Mouse (Mus musculus): ENCODE measurements around the gene Impdh1. TPM values are rescaled to one million over a fixed set of nuclear protein-coding genes. Genes with fewer than 3 reads are reported as not detected.

Gene Impdh1
- polyA plus RNA-seq, 1 experiment from 2014 or later = 7.3 TPM

DNA sequence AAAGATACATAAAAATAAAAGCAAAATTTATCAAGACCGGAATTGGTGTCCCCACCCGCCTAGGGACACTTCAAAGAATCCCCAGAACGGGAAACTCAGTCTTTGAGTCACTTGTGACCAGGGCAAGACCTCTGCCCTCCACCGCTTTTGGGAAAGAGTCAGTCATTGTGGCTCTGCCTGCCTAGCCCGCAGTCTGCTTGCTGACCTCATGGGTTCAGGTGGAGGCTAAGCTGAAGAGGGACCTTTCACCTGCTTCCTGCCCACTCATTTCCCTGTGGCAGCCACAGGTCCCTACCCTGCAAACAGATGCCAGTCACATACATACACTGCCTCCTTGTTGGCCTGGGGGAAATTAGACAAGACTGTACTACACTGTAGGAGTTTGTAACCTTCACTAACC, 30.4 kb upstream of the Impdh1 start:
- Histone ChIP-seq H3K9ac (replicated peaks) (0 out of 2 replicates have a peak overlapping the region, but pooled peaks have one; percentile 6), H3K27ac (ENCODE audit: low read depth) (peak overlapping the region; percentile 90), H3K27me3 (ENCODE audit: insufficient read depth, low read length) (no peaks in the 10 kb centered on the region), H3K9me3 (ENCODE audit: low read length) (no peaks in the 10 kb centered on the region), H3K4me1 (ENCODE audit: insufficient read depth) (peaks cover 7% of the 10 kb centered on the region), H3K4me2 (ENCODE audit: low read depth, low read length) (peak overlapping the region; percentile 49), H3K4me3 (ENCODE audit: low read depth, low read length) (no peak overlapping the region), H3K36me3 (replicated peaks; ENCODE audit: insufficient read depth, low read length) (no peaks in the 10 kb centered on the region)
- DNase-seq (peak; percentile 33), ATAC-seq (peak; percentile 55)
- 39% methylated on average over 5 of the region's 5 CpGs for WGBS (ENCODE audit: insufficient replicate concordance)
- no peak for TF ChIP-seq EP300 (IDR thresholded peaks at IDR 0.05; ENCODE audit: low read depth)
- TF ChIP-seq CTCF (IDR thresholded peaks at IDR 0.05; ENCODE audit: low read depth) = no peak

DNA sequence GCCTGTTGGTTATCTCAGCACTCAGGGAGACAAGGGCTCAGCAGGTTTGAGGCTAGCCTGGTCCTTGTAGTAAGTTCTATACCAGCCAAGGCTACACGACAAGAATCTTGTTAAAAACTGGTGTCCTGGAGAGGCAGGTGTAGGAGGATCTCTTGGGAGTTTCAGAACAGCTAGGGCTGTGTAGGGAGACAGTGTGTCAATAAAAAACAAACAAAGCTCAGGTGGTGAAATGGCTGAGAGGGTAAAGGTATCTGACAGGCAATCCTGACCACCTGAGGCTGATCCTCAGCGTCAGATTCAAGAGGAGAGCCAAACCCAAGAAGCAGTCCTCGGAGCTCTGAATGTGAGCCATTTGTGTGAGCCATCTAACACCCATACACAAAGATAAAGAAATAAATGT, 30.0 kb upstream of the Impdh1 start:
- ATAC-seq = peak; percentile 85

GRCm38 (mm10) chr6:29245272-29246120, 29.3 kb upstream of the Impdh1 start:
- DNase-seq = peak; percentile 75

More for the DNA sequence above, 30.0 kb upstream of the Impdh1 start:
- Histone ChIP-seq H3K36me3 (replicated peaks; ENCODE audit: insufficient read depth, low read length) (no peaks in the 10 kb centered on the region), H3K9me3 (ENCODE audit: low read length) (no peaks in the 10 kb centered on the region), H3K27me3 (ENCODE audit: insufficient read depth, low read length) (no peaks in the 10 kb centered on the region), H3K4me2 (ENCODE audit: low read depth, low read length) (peak overlapping the region; percentile 49), H3K4me1 (ENCODE audit: insufficient read depth) (peaks cover 7% of the 10 kb centered on the region), H3K4me3 (ENCODE audit: low read depth, low read length) (no peak overlapping the region), H3K9ac (replicated peaks) (0 out of 2 replicates have a peak overlapping the region, but pooled peaks have one; percentile 6), H3K27ac (ENCODE audit: low read depth) (peak overlapping the region; percentile 90)
- WGBS (ENCODE audit: insufficient replicate concordance) = 51% methylated on average over 3 of the region's 3 CpGs
- TF ChIP-seq EP300 (IDR thresholded peaks at IDR 0.05; ENCODE audit: low read depth) (no peak), CTCF (IDR thresholded peaks at IDR 0.05; ENCODE audit: low read depth) (no peak)
- DNase-seq = no peak

GRCm38 (mm10) chr6:29242265-29242664, 26.1 kb upstream of the Impdh1 start:
- H3K4me3 ChIP-seq (ENCODE audit: low read depth, low read length) = no peak overlapping the region
- peaks cover 7% of the 10 kb centered on the region for H3K4me1 ChIP-seq (ENCODE audit: insufficient read depth)
- no peaks in the 10 kb centered on the region for H3K9me3 ChIP-seq (ENCODE audit: low read length)
- no peaks in the 10 kb centered on the region for H3K27me3 ChIP-seq (ENCODE audit: insufficient read depth, low read length)
- no peak for ATAC-seq
- H3K27ac ChIP-seq (ENCODE audit: low read depth) = no peak overlapping the region
- no peak overlapping the region for H3K4me2 ChIP-seq (ENCODE audit: low read depth, low read length)
- WGBS (ENCODE audit: insufficient replicate concordance) = 59% methylated on average over 1 of the region's 1 CpGs
- DNase-seq = no peak
- H3K9ac ChIP-seq (replicated peaks) = no peak overlapping the region
- H3K36me3 ChIP-seq (replicated peaks; ENCODE audit: insufficient read depth, low read length) = no peaks in the 10 kb centered on the region
- peak; percentile 32; the same call in 1 of the 2 replicates for TF ChIP-seq CTCF (IDR thresholded peaks at IDR 0.05; ENCODE audit: low read depth)
- TF ChIP-seq EP300 (IDR thresholded peaks at IDR 0.05; ENCODE audit: low read depth) = no peak

More at GRCm38 (mm10) chr6:29245272-29246120, 29.3 kb upstream of the Impdh1 start:
- Histone ChIP-seq H3K36me3 (replicated peaks; ENCODE audit: insufficient read depth, low read length) (no peaks in the 10 kb centered on the region), H3K4me2 (ENCODE audit: low read depth, low read length) (peak overlapping the region; percentile 49), H3K9ac (replicated peaks) (peak overlapping the region; percentile 6; the same call in 1 of the 2 replicates), H3K9me3 (ENCODE audit: low read length) (no peaks in the 10 kb centered on the region), H3K27ac (ENCODE audit: low read depth) (peak overlapping the region; percentile 90), H3K4me1 (ENCODE audit: insufficient read depth) (peaks cover 7% of the 10 kb centered on the region), H3K4me3 (ENCODE audit: low read depth, low read length) (no peak overlapping the region), H3K27me3 (ENCODE audit: insufficient read depth, low read length) (no peaks in the 10 kb centered on the region)
- ATAC-seq = peak; percentile 90
- TF ChIP-seq EP300 (IDR thresholded peaks at IDR 0.05; ENCODE audit: low read depth) (peak; percentile 54; the same call in 1 of the 2 replicates), CTCF (IDR thresholded peaks at IDR 0.05; ENCODE audit: low read depth) (no peak)
- WGBS (ENCODE audit: insufficient replicate concordance) = 26% methylated on average over 14 of the region's 14 CpGs

GRCm38 (mm10) chr6:29241697-29242096, 25.5 kb upstream of the Impdh1 start:
- Histone ChIP-seq H3K4me3 (ENCODE audit: low read depth, low read length) (no peak overlapping the region), H3K4me1 (ENCODE audit: insufficient read depth) (peaks cover 7% of the 10 kb centered on the region), H3K9me3 (ENCODE audit: low read length) (no peaks in the 10 kb centered on the region), H3K27me3 (ENCODE audit: insufficient read depth, low read length) (no peaks in the 10 kb centered on the region), H3K27ac (ENCODE audit: low read depth) (no peak overlapping the region), H3K9ac (replicated peaks) (no peak overlapping the region), H3K36me3 (replicated peaks; ENCODE audit: insufficient read depth, low read length) (no peaks in the 10 kb centered on the region), H3K4me2 (ENCODE audit: low read depth, low read length) (no peak overlapping the region)
- whole genome bisulfite sequencing (ENCODE audit: insufficient replicate concordance) = 38% methylated on average over 2 of the region's 2 CpGs
- DNase-seq = no peak
- TF ChIP-seq CTCF (IDR thresholded peaks at IDR 0.05; ENCODE audit: low read depth) = peak; percentile 54
- no peak for TF ChIP-seq EP300 (IDR thresholded peaks at IDR 0.05; ENCODE audit: low read depth)
- ATAC-seq = no peak

GRCm38 (mm10) chr6:29240806-29241205, 24.6 kb upstream of the Impdh1 start:
- 41% methylated on average over 2 of the region's 2 CpGs for WGBS (ENCODE audit: insufficient replicate concordance)
- Histone ChIP-seq H3K27ac (ENCODE audit: low read depth) (no peak overlapping the region), H3K4me2 (ENCODE audit: low read depth, low read length) (no peak overlapping the region), H3K4me1 (ENCODE audit: insufficient read depth) (peaks cover 7% of the 10 kb centered on the region), H3K9me3 (ENCODE audit: low read length) (no peaks in the 10 kb centered on the region), H3K9ac (replicated peaks) (no peak overlapping the region), H3K4me3 (ENCODE audit: low read depth, low read length) (no peak overlapping the region), H3K27me3 (ENCODE audit: insufficient read depth, low read length) (no peaks in the 10 kb centered on the region), H3K36me3 (replicated peaks; ENCODE audit: insufficient read depth, low read length) (no peaks in the 10 kb centered on the region)
- ATAC-seq (no peak), DNase-seq (peak; percentile 61)
- TF ChIP-seq CTCF (IDR thresholded peaks at IDR 0.05; ENCODE audit: low read depth) (peak; percentile 78), EP300 (IDR thresholded peaks at IDR 0.05; ENCODE audit: low read depth) (no peak)
